Mouse (Mus musculus) layer of hippocampus, postnatal 36 days (tissue): ENCODE data around the gene Abcc2. TPM values are rescaled to one million over a fixed set of nuclear protein-coding genes. Genes with fewer than 3 reads are reported as not detected.

Source experiments
- DNase-seq, 2 experiments: peaks; one replicate each; pipeline ENCODE4 v3.0.0; 2022
- total RNA-seq, 2 experiments: library from RNA; stranded (reverse); gene quantifications; 2 replicates each; pipeline ENCODE4 v1.2.3; 2021

The Abcc2 gene
- total RNA-seq, 2 experiments from 2014 or later = not detected

- no peak for DNase-seq
Observed at GRCm38 (mm10) chr19:43780391-43780790, 1.6 kb upstream of the Abcc2 start.

- DNase-seq = no peak
Observed at GRCm38 (mm10) chr19:43784761-43785160, 2.8 kb downstream of the Abcc2 start.

- DNase-seq = no peak
Observed at GRCm38 (mm10) chr19:43786249-43787026, 4.4 kb downstream of the Abcc2 start.

GRCm38 (mm10) chr19:43789817-43790216 lies 7.8 kb downstream of the Abcc2 start:
- no peak for DNase-seq

- no peak for DNase-seq
Observed at GRCm38 (mm10) chr19:43792537-43792936, 10.5 kb downstream of the Abcc2 start.

- DNase-seq = no peak
Observed at GRCm38 (mm10) chr19:43793951-43794350, 12.0 kb downstream of the Abcc2 start.

GRCm38 (mm10) chr19:43795511-43795910 lies 13.5 kb downstream of the Abcc2 start:
- DNase-seq = no peak

- no peak for DNase-seq
Observed at GRCm38 (mm10) chr19:43797216-43797615, 15.2 kb downstream of the Abcc2 start.

- no peak for DNase-seq
Observed at GRCm38 (mm10) chr19:43801427-43802051, 19.5 kb downstream of the Abcc2 start.

GRCm38 (mm10) chr19:43803866-43804265 lies 21.9 kb downstream of the Abcc2 start:
- no peak for DNase-seq

- DNase-seq = no peak
Observed at GRCm38 (mm10) chr19:43809331-43809730, 27.3 kb downstream of the Abcc2 start.

GRCm38 (mm10) chr19:43811419-43811818 lies 29.4 kb downstream of the Abcc2 start:
- DNase-seq = no peak

- no peak for DNase-seq
Observed at GRCm38 (mm10) chr19:43813315-43813714, 31.3 kb downstream of the Abcc2 start.

- DNase-seq = no peak
Observed at GRCm38 (mm10) chr19:43815661-43816414, 33.8 kb downstream of the Abcc2 start.

- no peak for DNase-seq
Observed at GRCm38 (mm10) chr19:43826855-43827254, 44.9 kb downstream of the Abcc2 start.

GRCm38 (mm10) chr19:43832425-43833069 lies 50.6 kb downstream of the Abcc2 start:
- peak; percentile 58 to 70 for DNase-seq

GRCm38 (mm10) chr19:43843184-43843583 lies 61.2 kb downstream of the Abcc2 start:
- DNase-seq = no peak

- DNase-seq = no peak
Observed at GRCm38 (mm10) chr19:43845331-43845908, 63.4 kb downstream of the Abcc2 start.

GRCm38 (mm10) chr19:43847056-43847455 lies 65.1 kb downstream of the Abcc2 start:
- no peak for DNase-seq

- DNase-seq = no peak
Observed at GRCm38 (mm10) chr19:43847966-43848365, 66.0 kb downstream of the Abcc2 start.

- no peak for DNase-seq
Observed at GRCm38 (mm10) chr19:43850026-43850425, 68.0 kb downstream of the Abcc2 start.

- no peak for DNase-seq
Observed at GRCm38 (mm10) chr19:43851996-43852630, 70.1 kb downstream of the Abcc2 start.
